Mouse (Mus musculus) cerebellum, adult 9-10 months (tissue): ENCODE data around the gene Gse1.

Experiments
- DNase-seq: peaks from one replicate; pipeline ENCODE4 v3.0.0; 2022

The Gse1 gene

DNA sequence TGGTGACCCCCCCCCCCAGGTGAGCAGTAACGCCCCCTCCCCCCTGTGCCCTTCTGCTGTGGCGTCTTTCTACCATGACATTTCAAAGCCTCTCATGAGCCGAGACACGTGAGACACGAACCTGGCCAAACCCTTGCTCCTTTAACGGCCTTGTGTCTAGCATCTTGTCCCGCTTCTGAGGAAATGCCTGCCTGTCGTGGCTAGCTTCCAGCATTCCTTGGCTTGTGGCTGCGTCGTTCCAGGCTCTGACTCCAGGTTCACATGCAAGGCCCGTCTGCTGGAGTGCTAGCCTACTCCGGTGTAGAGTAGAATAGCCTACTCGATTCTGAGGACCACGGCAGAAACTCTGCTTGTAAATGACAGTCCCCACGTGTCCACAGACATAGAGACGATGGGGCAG, 150.1 kb downstream of the Gse1 start:
- DNase-seq: peak; percentile 86

DNA sequence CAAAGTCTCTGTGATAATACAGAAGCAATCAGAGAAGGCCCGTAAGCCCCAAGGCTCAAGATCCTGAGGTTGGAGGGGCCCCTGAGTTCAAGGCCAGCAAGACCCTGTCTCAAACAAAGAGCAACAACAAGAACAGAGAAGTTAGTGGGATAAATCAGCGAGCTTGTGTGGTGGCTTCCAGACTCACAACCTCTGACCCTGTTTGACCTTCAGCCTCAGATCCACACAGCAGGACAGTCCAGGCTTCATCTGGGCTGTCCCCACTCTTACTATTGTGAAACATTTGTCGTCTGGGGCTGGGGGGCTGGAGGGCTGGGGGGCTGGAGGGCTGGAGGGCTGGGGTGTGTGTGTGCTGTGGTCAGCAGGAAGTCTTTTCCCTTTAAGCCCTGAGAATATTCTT, 150.8 kb downstream of the Gse1 start:
- DNase-seq: no peak

DNA sequence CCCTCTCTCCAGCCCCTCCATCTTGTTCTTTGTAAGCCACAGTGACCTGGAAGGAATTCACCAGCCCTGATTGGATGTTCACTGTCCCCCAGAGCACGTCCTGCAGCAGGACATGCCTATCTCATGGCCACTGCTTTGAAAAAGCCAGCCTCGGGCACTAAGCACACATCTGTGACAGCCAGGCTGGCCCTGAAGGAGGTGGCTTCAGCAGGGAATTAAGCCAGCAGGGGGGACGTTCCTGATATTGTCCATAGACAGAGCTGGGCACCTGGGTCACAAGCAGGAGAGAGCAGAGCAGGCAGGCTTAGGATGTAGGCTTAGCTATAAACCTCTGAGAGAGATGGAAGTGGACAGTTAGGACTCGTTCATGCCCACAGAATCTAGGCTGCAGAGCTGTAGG, 153.6 kb downstream of the Gse1 start:
- DNase-seq: no peak

DNA sequence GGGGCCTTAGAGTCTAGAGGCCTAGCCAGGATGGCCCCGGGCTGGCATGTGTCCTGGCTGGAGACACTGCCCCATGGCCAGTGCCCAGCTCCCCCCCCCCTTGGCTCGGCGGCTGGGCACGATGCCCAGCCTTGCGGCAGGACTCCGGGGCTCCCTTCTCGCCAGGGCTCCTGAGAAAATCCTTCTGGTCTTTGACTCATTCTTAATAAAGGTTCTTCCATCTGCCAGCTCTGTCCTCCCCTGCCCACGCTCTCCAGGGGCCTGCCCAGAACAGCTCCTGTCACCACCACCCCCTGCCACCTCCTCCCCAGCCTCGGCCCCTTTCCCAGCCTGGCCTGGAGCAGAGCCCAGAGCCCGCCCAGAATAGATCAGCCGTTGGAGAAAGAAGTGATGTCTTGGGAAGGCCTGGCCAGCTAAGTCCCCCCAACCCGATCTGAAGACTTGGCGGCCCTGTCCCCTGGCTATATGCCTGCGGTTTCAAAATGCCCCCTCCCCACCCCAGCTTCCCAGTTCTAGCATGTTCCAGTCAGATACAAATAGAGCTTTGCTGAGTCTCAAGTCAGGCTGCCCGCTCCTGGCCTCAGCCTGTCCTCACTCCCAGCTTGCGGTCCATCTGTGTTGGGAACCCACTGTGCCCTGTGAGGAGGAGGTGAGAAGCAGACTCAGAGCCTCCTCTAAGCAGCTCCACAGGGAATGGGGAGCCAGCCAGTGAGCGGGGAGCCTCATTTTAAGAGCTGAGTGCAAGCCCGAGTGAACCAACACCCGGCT, 154.4 kb downstream of the Gse1 start:
- DNase-seq: peak; percentile 97

DNA sequence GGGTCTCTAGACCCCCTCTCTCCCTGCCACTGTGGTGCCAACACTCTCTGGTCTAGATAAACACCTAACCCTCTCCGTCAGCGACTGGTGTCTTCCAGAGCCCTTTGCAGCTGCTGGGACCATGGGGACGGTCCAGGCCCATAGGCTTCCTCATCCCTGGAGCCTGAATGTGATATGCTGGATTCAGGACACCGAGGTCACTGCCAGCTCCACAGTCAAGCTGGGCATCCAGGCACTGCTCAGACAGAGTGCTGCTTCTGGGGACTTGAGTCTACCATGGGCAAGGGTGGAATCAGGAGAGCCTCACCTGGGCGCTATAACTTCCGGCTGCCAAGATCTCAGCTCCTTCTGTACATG, 154.9 kb downstream of the Gse1 start:
- no peak for DNase-seq

DNA sequence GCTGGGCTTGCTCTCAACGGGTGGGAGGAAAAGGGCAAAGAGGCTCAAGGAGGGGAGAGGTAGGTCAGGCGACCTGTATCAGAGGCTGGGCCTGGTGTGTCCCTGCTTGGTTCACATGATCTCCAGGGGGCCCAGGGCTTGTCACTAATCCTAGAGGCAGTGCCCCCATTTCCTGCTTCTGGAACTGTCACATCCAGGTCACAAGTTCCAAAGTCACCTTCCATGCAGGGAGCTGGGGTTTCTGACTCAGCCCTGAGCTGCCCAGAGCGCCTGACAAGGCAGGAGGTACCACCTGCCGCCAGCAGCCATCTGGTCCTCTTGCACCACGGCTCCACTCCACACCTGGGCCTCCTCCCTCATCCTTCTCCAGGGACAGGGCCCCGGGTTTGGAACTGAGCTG, 155.5 kb downstream of the Gse1 start:
- peak; percentile 65 for DNase-seq

DNA sequence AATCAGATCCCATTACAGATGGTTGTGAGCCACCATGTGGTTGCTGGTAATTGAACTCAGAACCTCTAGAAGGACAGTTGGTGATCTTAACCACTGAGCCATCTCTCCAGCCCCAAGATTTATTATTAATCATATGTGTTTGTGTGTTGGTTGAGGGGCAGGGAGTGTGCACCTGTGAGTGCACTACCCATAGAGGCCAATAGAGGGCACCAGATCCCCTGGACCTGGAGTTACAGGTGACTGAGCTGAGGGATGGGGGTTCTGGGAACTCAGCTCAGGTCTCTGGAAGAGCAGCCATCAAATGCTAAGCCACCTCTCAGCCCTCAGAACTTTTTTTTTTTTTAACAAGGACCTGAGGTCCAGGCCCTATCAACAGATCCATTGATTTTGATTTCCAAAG, 156.5 kb downstream of the Gse1 start:
- DNase-seq: no peak

DNA sequence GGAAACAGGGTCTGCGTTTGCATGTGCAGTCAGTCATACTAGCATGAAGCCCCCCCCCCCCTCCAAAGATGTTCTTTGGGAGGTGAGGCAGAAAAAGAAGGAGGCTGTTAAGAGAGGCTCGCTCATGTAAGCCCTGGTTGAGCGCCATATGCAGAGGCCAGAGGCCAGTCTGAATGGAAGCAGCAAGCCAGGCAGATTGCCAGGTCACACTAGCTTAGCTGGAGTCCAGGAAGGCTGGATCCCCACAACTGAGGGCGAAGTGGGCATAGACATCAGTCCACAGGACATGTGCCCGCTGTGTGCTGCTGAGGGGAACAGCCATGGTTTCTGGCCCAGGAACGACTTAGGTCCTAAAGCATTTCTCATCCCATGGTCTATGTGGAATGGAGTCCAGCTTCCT, 160.0 kb downstream of the Gse1 start:
- DNase-seq: no peak

DNA sequence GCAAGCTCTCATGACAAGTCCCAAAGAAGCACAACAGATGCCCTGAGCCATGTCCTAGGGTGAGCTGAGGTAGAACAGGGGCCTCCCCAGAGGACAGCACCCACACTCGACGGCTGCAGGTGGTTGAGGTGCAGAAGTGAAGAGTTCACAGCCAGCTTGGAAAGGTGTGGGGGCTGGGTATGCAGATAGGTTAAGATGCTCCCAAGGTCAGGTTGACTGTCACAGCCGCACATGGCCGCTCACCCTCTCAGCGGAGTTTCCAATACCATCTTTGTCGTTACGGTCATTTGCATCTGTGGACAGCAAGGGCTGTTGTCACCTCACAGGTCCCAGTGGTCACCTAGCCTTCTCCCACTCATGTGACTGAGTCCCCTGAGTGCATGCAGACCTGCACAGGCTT, 162.3 kb downstream of the Gse1 start:
- DNase-seq: no peak

DNA sequence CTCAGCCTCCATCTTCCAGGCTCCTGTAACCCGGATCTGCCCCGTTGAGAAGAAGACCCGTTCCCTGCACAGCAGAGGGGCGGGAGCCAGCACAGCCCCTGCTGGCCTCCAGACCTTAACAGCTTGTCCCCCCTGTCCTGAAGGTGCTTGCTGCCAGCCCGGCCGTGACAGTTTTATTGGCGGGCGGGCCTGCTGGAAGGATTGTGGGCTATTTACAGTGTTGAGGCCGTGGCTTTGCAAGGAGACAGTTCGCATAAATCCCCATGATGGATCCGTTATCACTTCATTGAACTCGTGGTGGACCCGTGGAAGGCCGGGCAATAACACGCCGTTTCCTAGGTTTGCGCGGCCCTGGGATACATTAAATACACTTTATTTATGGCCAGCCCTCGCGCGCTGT, 163.6 kb downstream of the Gse1 start:
- no peak for DNase-seq

DNA sequence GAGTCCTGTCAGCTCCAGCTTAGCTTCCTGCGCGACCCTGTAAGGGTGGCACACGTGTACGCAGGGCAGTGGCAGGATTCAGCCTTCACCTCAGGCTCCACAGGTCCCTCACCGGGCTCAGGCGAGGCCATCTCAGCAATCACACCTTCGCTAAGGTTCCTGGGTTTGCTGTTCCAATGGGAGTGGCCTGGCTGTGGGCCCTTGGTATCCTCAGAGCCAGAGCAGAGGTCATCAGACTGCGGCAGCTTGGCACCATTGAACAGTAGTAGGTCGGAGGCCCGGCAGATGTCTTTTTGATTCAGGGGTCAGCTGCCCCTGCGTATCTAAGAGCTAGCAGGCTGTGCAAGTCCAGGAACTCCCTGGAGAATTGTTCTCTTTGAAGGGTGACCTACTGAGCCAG, 164.8 kb downstream of the Gse1 start:
- DNase-seq: no peak

DNA sequence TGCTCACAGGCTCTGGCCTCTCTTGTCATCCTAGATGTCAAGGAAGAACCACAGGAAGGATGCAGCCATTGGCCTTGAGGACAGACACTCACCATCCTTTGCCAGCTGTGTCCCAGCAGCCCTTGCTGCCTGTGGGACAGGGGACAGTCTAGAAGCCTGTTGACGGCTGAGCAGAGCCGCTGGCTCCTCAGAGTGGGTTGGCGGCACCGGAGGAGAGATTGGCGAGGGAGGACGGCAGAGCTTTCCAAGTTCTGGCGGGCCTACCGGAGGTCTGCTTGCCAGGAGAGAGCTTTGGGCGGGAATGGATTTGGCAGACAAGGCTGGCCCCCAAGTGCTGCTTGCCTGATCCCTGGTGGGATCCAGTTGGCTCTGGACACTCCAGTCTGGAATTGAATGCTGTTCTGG, 165.6 kb downstream of the Gse1 start:
- DNase-seq: peak; percentile 78

DNA sequence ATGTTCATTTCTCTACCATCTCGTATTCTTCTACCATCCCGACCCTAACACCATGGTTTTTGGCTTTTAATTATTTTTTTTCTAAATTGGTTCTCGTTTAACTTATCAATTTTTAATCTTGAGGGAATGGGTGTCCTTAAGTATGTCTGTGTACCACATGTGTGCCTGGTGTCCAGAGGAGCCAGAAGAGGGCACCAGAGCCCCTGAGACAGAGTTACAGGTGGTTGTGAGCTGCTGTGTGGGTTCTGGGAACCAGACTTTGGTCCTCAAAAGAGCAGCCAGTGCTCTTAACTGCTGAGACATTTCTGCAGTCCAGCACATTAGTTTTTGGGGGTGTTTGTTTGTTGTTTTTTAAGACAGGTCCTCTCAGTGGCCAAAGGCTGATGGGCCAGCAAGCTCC, 167.6 kb downstream of the Gse1 start:
- no peak for DNase-seq

DNA sequence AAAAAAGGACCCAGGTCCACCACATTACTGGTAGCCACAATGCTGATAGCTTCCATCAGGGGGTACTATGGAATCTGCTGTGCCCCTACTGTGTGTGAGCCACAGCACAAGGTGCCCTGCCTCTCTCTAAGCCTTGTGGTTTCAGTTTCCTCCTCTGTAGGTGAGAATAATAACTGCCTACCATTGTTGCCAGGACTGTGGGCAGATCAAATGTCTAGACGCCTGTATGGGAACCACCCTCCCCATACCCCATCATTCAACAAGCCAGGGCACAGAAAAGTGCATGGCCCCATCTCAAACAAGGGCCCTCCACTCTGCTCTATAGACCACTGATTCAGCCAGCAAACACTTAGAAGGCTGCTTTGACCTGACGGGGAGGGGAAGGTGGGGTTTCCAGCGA, 168.5 kb downstream of the Gse1 start:
- no peak for DNase-seq

DNA sequence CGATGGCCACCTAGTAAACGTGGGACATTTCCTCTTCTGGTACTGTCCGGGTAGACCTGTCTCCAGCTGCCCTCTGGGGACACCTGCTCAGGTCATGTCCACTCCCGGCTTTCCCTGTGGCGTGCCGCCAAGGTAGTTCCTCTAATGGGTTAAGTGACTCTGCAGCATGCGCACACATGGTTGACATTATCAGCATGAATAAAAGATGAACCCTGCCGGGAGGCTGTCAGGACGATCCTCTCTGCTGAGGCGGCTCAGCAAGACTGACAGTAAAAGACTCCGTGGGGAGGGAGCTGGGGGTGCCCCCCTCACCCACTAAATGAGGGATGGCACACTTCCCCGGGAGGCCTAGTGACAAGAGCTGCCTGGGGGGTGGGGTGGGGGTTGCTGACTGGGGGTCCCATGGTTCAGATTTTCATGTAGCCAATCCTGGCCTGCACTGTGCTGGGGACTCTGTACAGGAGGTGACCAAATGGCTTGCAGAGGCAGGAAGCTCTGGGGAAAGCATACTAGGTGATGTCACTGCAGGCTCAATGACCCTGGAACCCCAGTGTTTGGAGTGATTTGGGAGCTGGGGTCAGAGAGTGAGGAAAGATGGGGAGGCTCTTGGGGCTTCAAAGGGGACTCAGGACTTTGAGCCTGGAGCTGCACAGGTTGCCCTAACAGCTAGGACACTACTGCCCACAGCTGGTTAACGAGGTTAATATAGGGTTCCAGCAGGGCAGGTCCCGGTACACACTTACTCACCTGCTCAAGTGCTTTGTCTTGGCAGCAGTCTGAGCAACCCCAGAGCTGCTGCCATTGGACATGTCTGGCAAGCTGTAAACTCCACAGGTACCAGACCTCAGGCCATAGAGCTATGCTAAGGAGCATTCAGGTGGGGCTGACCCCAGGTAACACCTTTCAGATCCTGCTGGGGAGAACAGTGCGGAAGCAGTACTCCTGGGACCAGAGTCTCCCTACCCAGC, 169.5 kb downstream of the Gse1 start:
- DNase-seq: no peak

DNA sequence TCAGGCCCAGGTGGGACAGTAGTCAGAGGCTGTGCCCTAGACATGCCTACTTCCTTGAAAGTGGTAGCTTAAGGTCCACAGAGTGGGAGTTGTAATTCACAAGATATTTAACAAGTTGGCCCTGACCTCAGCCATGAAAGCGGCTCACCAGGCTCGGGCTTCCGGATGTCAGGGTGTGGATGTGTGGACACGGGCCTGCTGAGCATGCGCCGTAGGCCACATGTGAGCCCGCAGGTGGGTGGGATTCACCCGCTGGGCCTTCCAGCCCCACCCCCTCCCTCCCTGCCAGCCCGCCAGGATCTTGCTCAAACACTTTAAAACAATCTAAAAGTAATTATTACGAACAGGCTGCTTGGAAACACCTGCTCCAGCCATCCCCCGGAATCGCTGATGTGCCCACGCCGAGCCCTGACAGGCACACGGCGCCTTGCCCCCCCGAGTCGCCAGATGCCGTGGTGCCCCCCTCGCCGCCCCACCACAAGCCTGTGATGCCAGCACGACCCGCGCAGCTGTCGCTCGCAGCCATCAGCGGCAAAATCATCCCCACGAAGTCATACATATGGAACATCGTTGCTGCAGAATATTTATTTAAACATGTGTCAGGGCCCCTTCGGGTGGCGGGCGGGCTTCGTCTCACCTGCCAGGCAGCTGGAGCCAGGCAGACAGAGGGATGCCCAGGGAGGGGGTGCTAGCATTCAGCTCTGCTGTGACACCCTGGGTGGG, 171.1 kb downstream of the Gse1 start:
- DNase-seq: no peak

DNA sequence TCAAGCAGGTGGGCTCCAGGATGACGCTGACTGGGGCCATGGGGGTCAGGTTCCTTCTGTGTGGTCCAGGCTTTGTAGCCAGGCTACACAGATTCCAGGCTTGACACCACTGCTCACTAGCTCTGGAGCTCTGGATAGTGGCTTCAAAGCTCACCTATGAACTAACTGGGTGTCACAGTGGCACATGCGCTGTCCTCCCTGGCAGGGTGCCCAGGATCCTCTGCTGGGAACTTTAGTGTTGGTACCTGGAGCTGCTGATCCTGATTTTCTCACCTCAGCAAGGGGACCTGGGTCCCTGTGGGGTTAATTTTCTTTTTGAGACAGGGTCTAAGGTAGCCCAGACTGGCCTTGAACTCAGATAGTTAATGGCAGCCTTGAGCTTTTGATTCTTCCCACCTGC, 173.0 kb downstream of the Gse1 start:
- DNase-seq: no peak

DNA sequence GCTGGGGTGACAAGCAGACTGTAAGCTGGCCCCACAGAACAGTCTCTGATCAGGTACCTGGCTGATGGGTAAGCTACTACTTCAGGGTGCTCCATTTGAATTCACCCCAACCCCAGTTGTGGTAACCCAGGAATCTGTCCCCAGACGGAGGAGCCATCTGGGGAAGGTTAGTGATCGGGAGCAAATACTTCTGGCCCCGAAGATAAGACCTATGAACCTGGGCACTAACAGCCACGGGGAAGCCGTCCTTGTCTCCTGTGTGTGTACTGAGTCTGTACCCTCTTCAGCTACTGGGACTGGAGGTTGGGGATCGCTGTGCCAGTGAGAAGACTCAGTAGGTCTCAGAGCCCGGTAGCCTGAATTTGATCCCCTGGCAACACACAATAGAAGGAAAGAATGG, 173.5 kb downstream of the Gse1 start:
- no peak for DNase-seq

DNA sequence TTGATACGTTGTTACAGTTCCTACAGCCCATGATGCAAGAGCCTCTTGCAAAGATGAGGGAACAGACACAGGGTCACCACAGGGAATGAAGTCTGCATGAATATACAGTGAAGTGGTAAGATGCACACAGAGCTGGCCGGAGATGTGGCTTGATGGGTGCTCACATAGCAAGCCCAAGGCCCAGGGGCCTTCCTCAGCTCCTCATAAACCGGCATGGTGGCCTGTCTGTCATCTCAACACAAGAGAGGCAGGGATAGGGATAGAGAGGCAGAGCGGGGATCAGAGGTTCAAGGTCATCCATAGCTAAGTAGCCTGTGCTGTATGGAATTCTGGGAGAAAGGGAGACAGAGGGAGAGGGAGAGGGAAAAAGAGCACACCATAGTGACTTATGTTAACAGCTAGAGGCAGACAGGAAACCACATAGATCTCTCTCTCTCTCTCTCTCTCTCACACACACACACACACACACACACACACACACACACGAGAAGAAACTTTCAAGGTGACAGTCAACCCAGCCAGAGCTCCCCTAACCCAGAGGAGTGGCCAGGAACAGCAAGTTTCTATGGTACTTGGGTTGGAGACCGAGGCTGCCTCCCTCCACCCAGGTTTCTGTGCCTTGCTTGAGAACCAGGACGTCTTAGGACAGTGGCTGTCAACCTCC, 175.5 kb downstream of the Gse1 start:
- no peak for DNase-seq

DNA sequence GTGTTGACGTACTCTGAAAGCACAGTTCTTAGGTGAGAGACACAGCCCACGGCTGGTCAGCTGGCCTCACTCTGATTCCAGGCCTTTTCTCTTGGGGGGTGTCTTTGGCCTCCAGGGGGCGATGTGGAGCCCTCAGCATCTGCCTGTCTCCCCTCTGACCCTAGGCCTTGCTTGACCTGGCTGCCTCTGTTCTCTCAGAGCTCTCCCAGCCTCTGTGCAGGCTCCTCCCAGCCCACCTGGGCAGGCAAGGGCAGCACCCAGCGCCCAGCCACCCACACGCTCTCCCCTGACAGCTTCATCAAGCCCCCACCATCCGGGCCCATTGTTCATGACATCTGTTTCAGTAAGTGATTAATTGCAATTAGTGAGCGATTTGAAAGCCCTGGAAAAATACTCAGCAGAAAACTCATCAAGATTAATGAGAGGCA, 176.4 kb downstream of the Gse1 start:
- DNase-seq: peak; percentile 61

DNA sequence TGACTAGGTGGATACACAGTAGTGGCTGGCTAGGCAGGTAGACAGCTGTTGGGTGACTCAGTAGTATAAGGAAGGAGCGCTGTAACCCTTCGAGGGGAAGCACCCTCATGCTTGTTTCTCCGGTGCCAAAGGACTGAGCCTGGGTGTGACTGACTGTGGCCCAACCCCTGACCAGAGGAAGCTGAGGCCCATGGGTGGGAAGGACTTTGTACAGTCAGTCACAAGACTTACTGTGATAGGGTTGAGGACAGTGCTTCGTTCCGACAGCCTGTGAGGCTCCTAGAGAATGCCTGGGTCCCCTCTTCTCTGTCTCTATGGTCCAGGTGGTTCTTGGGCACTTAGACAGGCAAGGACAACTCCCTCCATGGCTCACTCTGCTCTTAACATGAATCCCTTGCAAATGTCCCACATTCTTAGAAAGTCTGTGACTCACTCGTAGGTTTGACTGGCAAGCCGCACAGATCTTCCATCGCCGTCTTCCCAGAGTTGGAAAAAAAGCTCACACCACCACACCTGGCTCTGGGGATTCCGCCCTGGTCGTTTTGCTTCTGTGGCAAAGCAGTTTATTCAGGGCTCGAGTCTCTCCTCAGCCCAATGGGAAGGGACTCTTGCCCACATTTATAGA, 177.9 kb downstream of the Gse1 start:
- no peak for DNase-seq

DNA sequence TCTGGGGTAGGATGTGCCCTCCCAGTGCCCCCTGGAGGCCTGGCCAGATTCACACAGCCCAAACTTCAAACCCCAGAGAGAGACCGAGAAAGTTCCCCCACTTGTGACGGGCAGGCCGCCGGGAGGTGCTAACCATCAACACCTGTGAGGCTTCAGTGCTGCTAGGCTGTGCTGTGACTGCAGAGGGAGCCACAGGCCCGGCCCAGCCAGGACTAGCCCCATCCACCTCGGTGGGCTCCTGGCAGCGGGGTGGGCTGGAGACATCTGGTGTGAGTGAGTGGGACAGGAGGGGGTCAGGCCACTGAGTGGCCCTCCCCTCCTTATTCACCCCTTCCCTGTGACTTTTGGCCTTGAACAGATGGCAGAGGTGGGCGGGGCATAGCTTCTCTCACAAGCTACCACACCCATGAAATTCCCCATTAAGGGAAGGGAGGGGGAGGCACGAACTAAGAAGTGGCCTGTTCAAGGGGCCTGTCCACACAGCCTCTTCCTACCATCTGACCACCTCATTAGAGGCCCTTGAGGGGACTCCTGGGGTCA, 179.5 kb downstream of the Gse1 start:
- no peak for DNase-seq
